Mouse (Mus musculus) heart, embryonic 16.5 days (tissue): ENCODE measurements around the gene Ipmk. TPM values are rescaled to one million over a fixed set of nuclear protein-coding genes. Genes with fewer than 3 reads are reported as not detected.
A peak's percentile ranks its signal among the peaks of the same experiment; 100 is the strongest.

Source experiments
- ATAC-seq: fragments of 200-750 bp; cut with Nextera tagmentation; replicated peaks from 2 replicates; pipeline ENCODE4 v1.8.0; 2017; ENCODE audit warnings: moderate number of reproducible peaks; ENCODE audit not compliant: insufficient read depth, low FRiP score; ENCODE audit errors: extremely low read depth
- H3K27ac ChIP-seq: fragments of 300-500 bp; sonication (generic); 2 replicates; pipeline ENCODE4 v1.5.1; 2014; ENCODE audit warnings: mild to moderate bottlenecking, low read length, control low read depth, moderate library complexity
- H3K27me3 ChIP-seq: fragments of 300-500 bp; sonication (generic); 2 replicates; pipeline ENCODE4 v1.6.1; 2014; ENCODE audit warnings: low read length, mixed read lengths; ENCODE audit not compliant: control insufficient read depth, insufficient read depth
- H3K36me3 ChIP-seq: fragments of 300-500 bp; sonication (generic); 2 replicates; pipeline ENCODE4 v1.6.1; 2014; ENCODE audit not compliant: control insufficient read depth, insufficient read depth
- H3K4me1 ChIP-seq: fragments of 300-500 bp; sonication (generic); 2 replicates; pipeline ENCODE4 v1.6.1; 2014; ENCODE audit warnings: low read length, mixed read lengths; ENCODE audit not compliant: control insufficient read depth, insufficient read depth
- H3K4me2 ChIP-seq: fragments of 300-500 bp; sonication (generic); 2 replicates; pipeline ENCODE4 v1.6.1; 2014; ENCODE audit warnings: low read depth, mild to moderate bottlenecking, control low read depth, low read length
- H3K4me3 ChIP-seq: fragments of 300-500 bp; sonication (generic); 2 replicates; pipeline ENCODE4 v1.5.1; 2014; ENCODE audit warnings: mild to moderate bottlenecking, control low read depth, low read length
- H3K9ac ChIP-seq: fragments of 300-500 bp; sonication (generic); 2 replicates; pipeline ENCODE4 v1.6.1; 2014; ENCODE audit warnings: low read length, control low read depth
- H3K9me3 ChIP-seq: fragments of 300-500 bp; sonication (generic); replicated peaks from 2 replicates; pipeline ENCODE4 v1.6.1; 2016; ENCODE audit warnings: low read length; ENCODE audit not compliant: control insufficient read depth
- WGBS: fragments of 180-500 bp; shearing (Covaris S2); extraction: QIAGEN DNeasy Blood & Tissue Kit; methylation state at CpG from one replicate; pipeline ENCODE4 v1.1.7; 2014; 5-methylcytosine and 5-hydroxymethylcytosine counted together
- polyA plus RNA-seq: library from polyadenylated mRNA; unstranded; fragments of >200 nt; fragmentation: Nextera tagmentation; extraction: Ambion mirVana; gene quantifications from 2 replicates; pipeline ENCODE4 v1.2.1, GENCODE M21; 2015

Gene Ipmk
- polyA plus RNA-seq, 1 experiment from 2014 or later: 7.1 TPM

GRCm38 (mm10) chr10:71353850-71354249, 6.3 kb downstream of the Ipmk start:
- Histone ChIP-seq H3K9ac (no peak overlapping the region), H3K27ac (no peak overlapping the region), H3K4me2 (no peak overlapping the region), H3K27me3 (no peaks in the 10 kb centered on the region), H3K36me3 (0 out of 2 replicates have a peak, but pooled peaks cover 2% of the 10 kb centered on the region), H3K9me3 (no peaks in the 10 kb centered on the region), H3K4me3 (no peak overlapping the region), H3K4me1 (peaks cover 8% of the 10 kb centered on the region)
- WGBS: 52% methylated on average over 9 of the region's 9 CpGs
- ATAC-seq: no peak

- no peak overlapping the region for H3K27ac ChIP-seq
- no peaks in the 10 kb centered on the region for H3K27me3 ChIP-seq
- 93% methylated on average over 12 of the region's 12 CpGs for WGBS
- no peak for ATAC-seq
- H3K4me2 ChIP-seq: no peak overlapping the region
- H3K9me3 ChIP-seq: no peaks in the 10 kb centered on the region
- no peak overlapping the region for H3K4me3 ChIP-seq
- 0 out of 2 replicates have a peak, but pooled peaks cover 2% of the 10 kb centered on the region for H3K36me3 ChIP-seq
- peaks cover 3% of the 10 kb centered on the region; the same call in 1 of the 2 replicates for H3K4me1 ChIP-seq
- no peak overlapping the region for H3K9ac ChIP-seq
Observed at GRCm38 (mm10) chr10:71354947-71355346, 7.4 kb downstream of the Ipmk start.

- Histone ChIP-seq H3K9me3 (no peaks in the 10 kb centered on the region), H3K4me2 (no peak overlapping the region), H3K4me1 (peaks cover 14% of the 10 kb centered on the region), H3K4me3 (no peak overlapping the region), H3K36me3 (no peaks in the 10 kb centered on the region), H3K9ac (no peak overlapping the region), H3K27ac (no peak overlapping the region), H3K27me3 (no peaks in the 10 kb centered on the region)
- 64% methylated on average over 7 of the region's 7 CpGs for WGBS
- no peak for ATAC-seq
Observed at GRCm38 (mm10) chr10:71361044-71361443, 13.5 kb downstream of the Ipmk start.

- Histone ChIP-seq H3K4me3 (peak overlapping the region; percentile 13), H3K9ac (peak overlapping the region; percentile 3; the same call in 1 of the 2 replicates), H3K4me2 (peak overlapping the region; percentile 55), H3K36me3 (no peaks in the 10 kb centered on the region), H3K4me1 (peaks cover 14% of the 10 kb centered on the region), H3K27me3 (no peaks in the 10 kb centered on the region), H3K9me3 (no peaks in the 10 kb centered on the region), H3K27ac (no peak overlapping the region)
- 20% methylated on average over 18 of the region's 18 CpGs for WGBS
- no peak for ATAC-seq
Observed at GRCm38 (mm10) chr10:71361836-71362562, 14.4 kb downstream of the Ipmk start.

- 80% methylated on average over 8 of the region's 8 CpGs for WGBS
- H3K4me1 ChIP-seq: peaks cover 11% of the 10 kb centered on the region
- H3K9me3 ChIP-seq: no peaks in the 10 kb centered on the region
- no peak overlapping the region for H3K9ac ChIP-seq
- no peak overlapping the region for H3K4me3 ChIP-seq
- H3K27me3 ChIP-seq: no peaks in the 10 kb centered on the region
- H3K4me2 ChIP-seq: no peak overlapping the region
- no peak for ATAC-seq
- H3K27ac ChIP-seq: no peak overlapping the region
- H3K36me3 ChIP-seq: no peaks in the 10 kb centered on the region
Observed at GRCm38 (mm10) chr10:71363440-71363839, 15.9 kb downstream of the Ipmk start.

GRCm38 (mm10) chr10:71363858-71364257, 16.3 kb downstream of the Ipmk start:
- Histone ChIP-seq H3K4me1 (peaks cover 11% of the 10 kb centered on the region), H3K36me3 (no peaks in the 10 kb centered on the region), H3K27me3 (no peaks in the 10 kb centered on the region), H3K4me3 (no peak overlapping the region), H3K27ac (no peak overlapping the region), H3K4me2 (no peak overlapping the region), H3K9ac (no peak overlapping the region), H3K9me3 (no peaks in the 10 kb centered on the region)
- WGBS: 92% methylated on average over 10 of the region's 10 CpGs
- no peak for ATAC-seq

- no peak for ATAC-seq
- H3K4me1 ChIP-seq: no peaks in the 10 kb centered on the region
- H3K4me2 ChIP-seq: no peak overlapping the region
- no peaks in the 10 kb centered on the region for H3K36me3 ChIP-seq
- H3K4me3 ChIP-seq: no peak overlapping the region
- WGBS: 85% methylated on average over 16 of the region's 16 CpGs
- no peak overlapping the region for H3K9ac ChIP-seq
- no peaks in the 10 kb centered on the region for H3K27me3 ChIP-seq
- no peaks in the 10 kb centered on the region for H3K9me3 ChIP-seq
- no peak overlapping the region for H3K27ac ChIP-seq
Observed at GRCm38 (mm10) chr10:71368128-71368940, 20.8 kb downstream of the Ipmk start.

GRCm38 (mm10) chr10:71369466-71369865, 21.9 kb downstream of the Ipmk start:
- H3K27ac ChIP-seq: no peak overlapping the region
- no peak overlapping the region for H3K4me2 ChIP-seq
- 72% methylated on average over 3 of the region's 3 CpGs for WGBS
- peaks cover 4% of the 10 kb centered on the region; the same call in 1 of the 2 replicates for H3K36me3 ChIP-seq
- H3K9ac ChIP-seq: no peak overlapping the region
- no peak overlapping the region for H3K4me3 ChIP-seq
- no peaks in the 10 kb centered on the region for H3K27me3 ChIP-seq
- ATAC-seq: no peak
- no peaks in the 10 kb centered on the region for H3K4me1 ChIP-seq
- H3K9me3 ChIP-seq: no peaks in the 10 kb centered on the region

GRCm38 (mm10) chr10:71371881-71372280, 24.3 kb downstream of the Ipmk start:
- WGBS: 79% methylated on average over 6 of the region's 6 CpGs
- H3K36me3 ChIP-seq: peaks cover 4% of the 10 kb centered on the region
- ATAC-seq: no peak

More at GRCm38 (mm10) chr10:71371881-71372280, 24.3 kb downstream of the Ipmk start:
- H3K4me2 ChIP-seq: no peak overlapping the region
- H3K9ac ChIP-seq: no peak overlapping the region
- H3K27ac ChIP-seq: no peak overlapping the region
- no peaks in the 10 kb centered on the region for H3K9me3 ChIP-seq
- no peak overlapping the region for H3K4me3 ChIP-seq
- no peaks in the 10 kb centered on the region for H3K4me1 ChIP-seq
- no peaks in the 10 kb centered on the region for H3K27me3 ChIP-seq
